Mouse (Mus musculus): ENCODE data around the gene Xpot. TPM values are rescaled to one million over a fixed set of nuclear protein-coding genes. Genes with fewer than 3 reads are reported as not detected.

Gene Xpot
- polyA plus RNA-seq, 1 experiment = 10.9 TPM

- no peak for TF ChIP-seq GATA1 (IDR thresholded peaks at IDR 0.05; ENCODE audit: low read length)
Observed at GRCm38 (mm10) chr10:121568534-121568933, 57.6 kb downstream of the Xpot start.

- no peak for TF ChIP-seq GATA1 (IDR thresholded peaks at IDR 0.05; ENCODE audit: low read length)
Observed at GRCm38 (mm10) chr10:121568026-121568425, 58.1 kb downstream of the Xpot start.

DNA sequence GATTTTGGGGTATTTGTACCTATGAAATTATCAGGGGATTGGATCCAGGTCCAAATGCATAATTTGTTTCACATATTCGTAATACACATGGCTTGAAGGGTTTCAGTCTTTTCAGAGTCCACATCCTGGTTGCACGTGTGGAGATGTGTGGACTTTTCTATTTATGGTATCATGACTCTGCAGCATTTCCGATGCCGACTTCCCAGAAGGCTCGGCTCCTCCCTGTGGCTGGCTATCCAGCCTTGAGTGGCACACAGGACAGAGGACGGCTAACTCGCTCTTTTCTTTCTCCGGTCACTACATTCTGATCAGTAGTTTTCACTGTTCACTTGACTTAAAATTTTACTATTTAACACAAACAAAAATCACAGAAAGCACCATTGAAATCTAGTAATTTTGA is 61.7 kb downstream of the Xpot start:
- TF ChIP-seq GATA1 (IDR thresholded peaks at IDR 0.05; ENCODE audit: low read length) = no peak

GRCm38 (mm10) chr10:121558231-121558630 is 67.9 kb downstream of the Xpot start:
- TF ChIP-seq GATA1 (IDR thresholded peaks at IDR 0.05; ENCODE audit: low read length) = no peak

GRCm38 (mm10) chr10:121556263-121556662 is 69.9 kb downstream of the Xpot start:
- no peak for TF ChIP-seq GATA1 (IDR thresholded peaks at IDR 0.05; ENCODE audit: low read length)

DNA sequence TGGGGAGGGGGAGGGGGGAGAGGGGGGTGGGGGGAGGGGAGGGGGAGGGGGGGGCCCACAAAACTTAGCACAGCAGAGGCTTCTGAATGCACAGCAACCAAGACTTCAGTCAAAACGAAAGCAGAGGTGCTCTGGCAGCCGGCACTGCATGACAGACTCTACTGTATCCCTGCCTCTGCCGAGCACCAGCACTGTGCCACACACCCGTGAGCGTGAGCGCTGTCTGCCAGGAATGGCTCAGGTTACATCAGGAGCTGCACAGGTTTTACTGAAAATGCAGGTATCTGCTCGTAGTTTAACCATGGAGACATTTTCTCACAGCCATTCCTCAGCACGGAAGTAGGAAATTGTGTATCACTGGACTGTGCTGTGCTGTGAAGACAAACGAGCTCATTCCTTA is 75.8 kb downstream of the Xpot start:
- no peak for TF ChIP-seq GATA1 (IDR thresholded peaks at IDR 0.05; ENCODE audit: low read length)

GRCm38 (mm10) chr10:121549670-121550069 is 76.5 kb downstream of the Xpot start:
- TF ChIP-seq GATA1 (IDR thresholded peaks at IDR 0.05; ENCODE audit: low read length) = no peak

DNA sequence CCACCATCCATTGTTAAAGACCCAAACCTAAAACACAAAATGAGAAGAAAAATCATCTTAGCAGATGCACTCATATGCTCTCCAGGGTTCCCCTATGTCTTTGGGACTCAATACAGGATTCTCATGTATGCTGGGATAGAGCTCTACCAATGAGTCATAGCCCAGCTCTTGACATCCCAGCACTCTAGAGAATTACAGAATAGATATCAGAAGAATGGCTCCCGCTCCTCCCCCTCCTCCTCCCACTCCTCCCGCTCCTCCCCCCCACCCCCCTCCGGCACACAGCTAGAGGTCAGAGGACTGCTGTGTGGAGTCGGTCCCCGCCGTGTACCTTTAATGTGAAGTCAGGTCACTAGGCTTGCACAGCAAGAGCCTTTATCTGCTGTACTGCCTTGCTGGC is 79.0 kb downstream of the Xpot start:
- no peak for TF ChIP-seq GATA1 (IDR thresholded peaks at IDR 0.05; ENCODE audit: low read length)

DNA sequence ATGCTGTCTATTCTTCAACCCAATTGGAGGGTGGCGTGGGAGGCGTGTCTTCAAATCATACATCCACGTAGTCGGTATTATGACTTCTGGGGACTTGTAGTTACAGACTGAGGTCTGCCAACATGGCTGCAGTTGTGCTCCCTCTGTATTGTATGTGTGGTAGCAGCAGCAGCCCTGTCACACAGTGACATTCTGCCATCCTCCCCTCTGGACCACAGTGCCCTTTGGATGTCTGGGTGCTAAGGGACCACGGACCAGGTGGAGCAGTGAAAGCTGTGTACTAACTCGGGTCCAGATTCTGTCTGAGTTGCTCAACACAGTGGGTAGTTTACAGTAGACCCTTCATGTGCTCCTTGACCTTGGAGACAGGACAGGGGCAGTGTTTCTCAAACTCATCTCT is 82.6 kb downstream of the Xpot start:
- TF ChIP-seq GATA1 (IDR thresholded peaks at IDR 0.05; ENCODE audit: low read length) = no peak

- TF ChIP-seq GATA1 (IDR thresholded peaks at IDR 0.05; ENCODE audit: low read length) = no peak
Observed at GRCm38 (mm10) chr10:121542156-121542555, 84.0 kb downstream of the Xpot start.

Other genes with a start within 250 kb of the Xpot start
- 0.02 TPM in 1 of 2 replicates, not detected in the other for gene Rassf3, start 150.0 kb downstream of the Xpot start, polyA plus RNA-seq (2012)
- 2.9 and 3.0 TPM in 2 replicates for gene Tbk1, start 39.5 kb downstream of the Xpot start, polyA plus RNA-seq (2012)
- gene D930020B18Rik, start 15.3 kb upstream of the Xpot start, polyA plus RNA-seq (2012) = not detected in 2 replicates
- 9.8 and 10.4 TPM in 2 replicates for gene BC048403, start 113.6 kb upstream of the Xpot start, polyA plus RNA-seq (2012)